Mouse (Mus musculus): ENCODE results near the gene C8a.

The C8a gene

DNA sequence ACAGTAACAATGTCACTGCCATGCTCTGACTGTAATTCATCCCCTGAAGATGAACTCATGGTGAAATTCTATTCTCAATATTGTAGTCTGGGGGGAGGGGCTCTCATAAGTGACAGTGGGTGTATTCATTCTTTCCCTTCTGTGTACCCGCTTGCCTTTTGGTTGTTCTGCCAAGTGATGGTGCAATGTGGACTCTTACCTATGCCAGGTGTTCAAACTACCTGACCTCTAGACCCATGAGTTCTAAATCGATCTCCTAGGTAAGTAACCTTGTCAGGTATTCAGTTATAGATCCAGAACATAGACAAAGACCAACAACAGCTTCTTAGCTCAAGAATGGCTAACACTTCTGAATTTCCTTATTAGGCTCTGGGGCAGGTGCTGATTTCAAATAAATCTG, 37.9 kb downstream of the C8a start:
- DNase-seq = no peak

DNA sequence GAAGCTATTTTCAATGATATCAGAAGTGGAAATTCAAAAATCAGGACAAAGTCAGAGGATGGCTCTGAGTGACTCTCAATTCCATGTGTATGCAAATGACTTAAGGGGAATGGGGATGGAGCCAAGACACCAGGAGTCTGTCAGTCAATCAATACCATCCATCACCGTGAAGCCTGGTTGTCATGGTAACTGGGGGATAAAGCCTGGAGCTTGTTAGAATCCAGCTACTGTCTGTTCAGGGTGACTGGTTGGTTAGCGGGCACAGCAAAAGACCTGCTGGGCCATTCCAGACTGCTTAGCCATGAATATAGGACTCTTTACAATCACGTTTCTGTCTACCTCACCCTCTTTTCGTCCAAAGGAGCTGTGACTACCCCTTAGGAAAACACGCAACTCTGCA, 41.1 kb downstream of the C8a start:
- no peak for DNase-seq

DNA sequence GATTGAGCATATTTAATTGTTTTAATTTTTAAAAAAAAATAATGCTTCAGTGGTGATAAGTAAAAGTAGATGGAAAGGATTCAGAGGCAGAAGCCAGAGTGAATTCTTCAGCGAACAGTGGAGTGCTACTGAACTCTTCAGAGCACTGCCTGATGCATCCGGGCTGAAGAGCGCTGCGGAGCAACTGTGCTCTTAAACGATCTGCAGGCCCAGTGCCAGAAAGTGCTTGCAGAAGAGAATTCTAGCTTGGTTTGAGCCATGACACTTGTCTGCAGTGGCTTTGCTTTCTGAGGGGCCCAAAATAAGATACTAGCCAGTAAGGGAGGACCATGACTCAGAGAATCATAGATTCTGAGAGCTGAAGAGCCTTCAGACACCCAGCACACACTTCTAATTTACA, 47.3 kb downstream of the C8a start:
- no peak for DNase-seq

GRCm38 (mm10) chr4:104824381-104825077, 51.7 kb downstream of the C8a start:
- DNase-seq = no peak

DNA sequence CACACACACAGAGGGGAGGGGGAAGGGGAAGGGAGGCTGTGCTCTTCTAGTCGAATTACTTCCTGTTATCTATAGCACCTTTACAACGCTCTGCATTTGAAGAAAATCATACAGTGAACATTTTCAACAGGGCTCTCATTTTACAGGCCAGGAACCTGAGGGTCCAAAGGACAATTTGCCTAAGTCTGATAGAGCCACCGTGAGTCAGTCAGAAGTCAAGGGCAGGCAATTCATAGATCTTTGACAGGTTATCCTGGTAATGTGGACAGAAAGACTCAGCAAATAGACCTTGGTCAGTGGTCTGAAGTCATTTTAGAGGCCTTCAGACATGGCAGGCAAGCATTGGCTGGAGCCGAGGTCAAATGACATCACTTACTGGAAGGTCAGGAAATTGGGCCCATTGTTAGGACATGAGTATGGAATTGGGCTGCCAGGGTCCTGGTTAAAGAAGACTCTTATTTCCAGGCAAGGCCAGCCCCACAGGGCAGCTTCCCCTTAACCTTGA, 52.5 kb downstream of the C8a start:
- DNase-seq = no peak

GRCm38 (mm10) chr4:104819891-104820290, 56.3 kb downstream of the C8a start:
- DNase-seq = no peak

DNA sequence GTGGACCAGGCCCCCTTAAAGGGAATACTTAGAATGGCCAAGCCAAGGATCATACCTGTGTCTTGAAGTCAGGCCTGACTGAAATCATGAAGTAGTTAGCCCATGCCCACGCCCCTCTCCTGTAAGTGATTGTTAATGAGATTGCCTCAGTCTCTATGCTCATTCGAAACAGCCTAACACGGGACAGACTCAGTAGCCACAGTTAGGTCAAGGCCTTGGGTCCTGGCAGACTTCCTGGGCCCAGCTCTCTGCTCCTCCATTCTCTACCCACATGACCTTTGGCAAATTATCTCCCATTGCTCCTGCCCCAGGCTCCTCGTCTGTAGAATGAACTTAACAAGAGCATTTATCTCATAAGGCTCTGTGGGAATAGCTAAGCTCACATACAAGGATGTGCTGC, 57.2 kb downstream of the C8a start:
- DNase-seq = no peak

- DNase-seq = no peak
Measured at GRCm38 (mm10) chr4:104817509-104817908, 58.7 kb downstream of the C8a start.

- no peak for DNase-seq
Measured at GRCm38 (mm10) chr4:104816519-104817232, 59.5 kb downstream of the C8a start.

- DNase-seq = no peak
Measured at GRCm38 (mm10) chr4:104813617-104814016, 62.6 kb downstream of the C8a start.

DNA sequence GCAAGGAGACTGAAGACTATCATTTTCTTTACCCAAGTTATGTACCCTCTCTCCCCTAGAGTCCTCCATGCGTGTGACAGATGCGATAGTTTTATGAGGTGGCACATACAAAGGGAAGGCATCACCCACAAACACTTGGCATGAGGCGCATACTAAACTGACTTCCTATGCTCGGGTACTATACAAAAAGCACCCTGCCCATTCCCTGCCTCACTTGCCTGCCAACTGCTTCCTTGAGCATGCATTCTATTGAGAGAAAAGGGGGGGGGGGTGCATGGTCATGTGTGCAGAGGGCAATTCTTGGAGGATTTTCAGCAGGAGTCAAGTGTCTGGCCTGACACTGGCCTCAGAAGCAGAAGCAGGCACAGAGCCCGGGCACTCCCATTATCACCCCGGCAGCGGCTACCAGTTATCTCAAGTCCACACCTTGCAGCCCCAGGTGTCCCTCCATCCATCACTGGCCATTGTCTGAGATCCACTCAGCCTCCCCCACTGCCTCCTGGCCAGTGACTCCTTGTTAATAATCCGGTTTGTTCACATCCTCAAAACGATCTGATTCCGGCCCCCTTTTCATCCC, 65.4 kb downstream of the C8a start:
- DNase-seq = no peak

GRCm38 (mm10) chr4:104805414-104806257, 70.6 kb downstream of the C8a start:
- DNase-seq = no peak

DNA sequence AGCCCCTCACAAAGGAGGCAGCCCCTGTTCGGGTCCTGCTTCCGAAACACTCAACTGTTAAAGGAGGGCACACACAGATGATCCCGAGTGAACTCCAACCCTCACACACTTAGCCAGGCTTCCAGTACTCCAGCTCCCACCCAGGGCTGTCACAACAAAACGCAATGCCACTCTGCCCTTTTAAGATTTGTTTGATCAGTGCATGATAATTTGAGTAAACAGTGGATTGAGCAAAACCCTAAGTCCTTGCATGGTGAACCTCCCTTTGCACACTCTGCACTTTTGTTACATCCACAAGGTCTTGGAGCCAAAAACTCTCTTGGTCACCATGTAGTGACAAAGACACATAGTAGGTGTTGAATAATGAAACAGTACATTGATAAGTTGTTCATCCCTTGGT, 72.1 kb downstream of the C8a start:
- no peak for DNase-seq

- no peak for DNase-seq
Measured at GRCm38 (mm10) chr4:104801625-104802024, 74.6 kb downstream of the C8a start.

DNA sequence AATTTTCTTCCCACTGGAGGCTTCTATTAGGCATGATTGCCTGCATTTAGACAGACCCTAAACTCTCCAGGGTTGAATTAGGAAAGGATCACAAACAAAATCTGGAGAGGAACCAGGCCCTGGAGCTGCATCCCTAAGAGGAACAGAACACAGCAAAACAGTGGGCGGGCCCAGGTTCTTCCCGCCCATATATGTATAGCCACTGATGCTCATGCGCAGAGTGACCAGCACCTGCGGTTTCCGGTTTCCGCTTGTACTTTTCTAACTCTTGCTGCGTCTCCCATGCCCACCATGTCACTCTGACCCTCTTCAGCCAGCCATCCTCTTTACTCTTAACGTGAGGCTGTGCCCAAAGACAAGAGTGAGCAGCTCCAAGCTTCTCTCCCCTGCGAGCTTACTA, 77.2 kb downstream of the C8a start:
- no peak for DNase-seq

GRCm38 (mm10) chr4:104792111-104792510, 84.1 kb downstream of the C8a start:
- no peak for DNase-seq

GRCm38 (mm10) chr4:104782346-104782745, 93.9 kb downstream of the C8a start:
- no peak for DNase-seq

DNA sequence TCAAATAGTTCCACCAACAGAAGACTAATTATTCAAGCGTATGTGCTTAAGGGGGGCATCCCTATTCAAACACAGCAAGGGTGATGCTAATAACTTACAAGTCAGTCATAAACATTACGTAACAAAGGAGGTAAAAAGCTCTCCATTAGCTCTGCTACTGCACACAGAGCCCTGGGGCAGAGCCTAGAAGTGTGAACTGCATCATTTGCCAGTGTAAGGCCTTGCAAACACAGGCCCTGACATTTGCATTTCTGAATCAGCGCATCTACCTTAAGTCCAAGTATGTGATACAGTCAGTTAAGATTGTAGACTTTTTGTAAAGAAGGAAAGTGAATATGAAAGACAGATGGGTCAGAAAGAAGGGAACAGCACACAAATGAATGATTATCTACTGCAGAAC, 94.8 kb downstream of the C8a start:
- no peak for DNase-seq

- no peak for DNase-seq
Measured at GRCm38 (mm10) chr4:104779460-104779859, 96.7 kb downstream of the C8a start.

DNA sequence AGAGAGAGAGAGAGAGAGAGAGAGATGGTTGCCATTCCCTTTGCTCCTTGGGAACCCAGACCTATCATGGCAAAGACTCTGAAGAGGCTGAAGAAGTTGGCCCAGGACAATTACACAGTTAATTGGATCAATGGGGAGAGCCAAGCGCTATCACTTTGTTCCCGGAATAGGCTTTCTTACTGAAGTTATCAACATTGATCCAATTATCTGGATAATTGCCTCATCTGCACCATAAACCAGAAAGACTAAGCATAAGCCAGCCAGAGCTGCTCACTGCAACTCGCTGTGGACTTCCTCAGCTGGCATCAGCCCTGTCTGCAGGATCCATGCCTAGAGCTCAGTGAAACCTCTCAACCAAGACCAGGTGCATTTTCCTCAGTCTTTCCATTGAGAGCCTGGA, 100.6 kb downstream of the C8a start:
- DNase-seq = no peak

- no peak for DNase-seq
Measured at GRCm38 (mm10) chr4:104770331-104770730, 105.9 kb downstream of the C8a start.

- no peak for DNase-seq
Measured at GRCm38 (mm10) chr4:104769602-104770001, 106.6 kb downstream of the C8a start.

DNA sequence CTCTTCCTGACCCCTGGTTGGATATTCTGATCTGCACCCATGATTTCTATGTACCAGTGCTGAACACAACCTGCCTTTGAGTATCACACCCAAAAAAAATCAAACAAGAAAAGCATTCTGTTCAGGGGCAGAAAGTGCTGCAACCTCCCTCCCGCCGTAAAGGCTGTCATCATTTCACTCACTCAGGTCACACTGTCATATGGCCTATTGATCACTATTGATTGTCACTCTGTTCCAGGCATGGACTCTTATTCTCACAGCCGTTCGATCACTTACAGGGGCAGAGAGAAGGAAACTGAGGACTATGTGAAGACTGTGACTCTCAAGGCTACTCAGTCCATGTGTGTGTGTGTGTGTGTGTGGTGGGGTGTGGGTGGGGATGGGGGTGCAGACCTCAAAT, 108.0 kb downstream of the C8a start:
- DNase-seq = no peak
